Mouse (Mus musculus): ENCODE measurements around the gene Cnot10. TPM values are rescaled to one million over a fixed set of nuclear protein-coding genes. Genes with fewer than 3 reads are reported as not detected.

The Cnot10 gene
- polyA plus RNA-seq, 1 experiment from 2014 or later: 60.7 TPM

- WGBS: 88% methylated on average over 9 of the region's 9 CpGs
- DNase-seq (ENCODE audit: low spot score) (peak; percentile 6), ATAC-seq (ENCODE audit: low FRiP score) (no peak)
- no peak overlapping the region for H3K4me2 ChIP-seq (replicated peaks; ENCODE audit: low read depth, low read length)
- H3K4me3 ChIP-seq (ENCODE audit: low read depth, low read length): no peak overlapping the region
- H3K27me3 ChIP-seq (ENCODE audit: control insufficient read depth, insufficient read depth, low read length): no peaks in the 10 kb centered on the region
- H3K9ac ChIP-seq (ENCODE audit: low read depth, low read length): no peak overlapping the region
- H3K9me3 ChIP-seq (ENCODE audit: control insufficient read depth, low read length): no peaks in the 10 kb centered on the region
- no peak overlapping the region for H3K27ac ChIP-seq (ENCODE audit: low read depth, low read length)
- peaks cover 9% of the 10 kb centered on the region; the same call in 1 of the 2 replicates for H3K36me3 ChIP-seq (ENCODE audit: control insufficient read depth, insufficient read depth, low read length)
- no peaks in the 10 kb centered on the region for H3K4me1 ChIP-seq (replicated peaks; ENCODE audit: control insufficient read depth, insufficient read depth, low read length)
Measured at GRCm38 (mm10) chr9:114614176-114614953, 25.6 kb downstream of the Cnot10 start.

- ATAC-seq (ENCODE audit: low FRiP score): no peak
- Histone ChIP-seq H3K4me2 (replicated peaks; ENCODE audit: low read depth, low read length) (no peak overlapping the region), H3K4me1 (replicated peaks; ENCODE audit: control insufficient read depth, insufficient read depth, low read length) (no peaks in the 10 kb centered on the region), H3K9me3 (ENCODE audit: control insufficient read depth, low read length) (no peaks in the 10 kb centered on the region), H3K36me3 (ENCODE audit: control insufficient read depth, insufficient read depth, low read length) (peaks cover 11% of the 10 kb centered on the region; the same call in 1 of the 2 replicates), H3K4me3 (ENCODE audit: low read depth, low read length) (no peak overlapping the region), H3K9ac (ENCODE audit: low read depth, low read length) (no peak overlapping the region), H3K27me3 (ENCODE audit: control insufficient read depth, insufficient read depth, low read length) (no peaks in the 10 kb centered on the region), H3K27ac (ENCODE audit: low read depth, low read length) (no peak overlapping the region)
- WGBS: 99% methylated on average over 4 of the region's 4 CpGs
- no peak for DNase-seq (ENCODE audit: low spot score)
Measured at GRCm38 (mm10) chr9:114613026-114613425, 27.0 kb downstream of the Cnot10 start.

DNA sequence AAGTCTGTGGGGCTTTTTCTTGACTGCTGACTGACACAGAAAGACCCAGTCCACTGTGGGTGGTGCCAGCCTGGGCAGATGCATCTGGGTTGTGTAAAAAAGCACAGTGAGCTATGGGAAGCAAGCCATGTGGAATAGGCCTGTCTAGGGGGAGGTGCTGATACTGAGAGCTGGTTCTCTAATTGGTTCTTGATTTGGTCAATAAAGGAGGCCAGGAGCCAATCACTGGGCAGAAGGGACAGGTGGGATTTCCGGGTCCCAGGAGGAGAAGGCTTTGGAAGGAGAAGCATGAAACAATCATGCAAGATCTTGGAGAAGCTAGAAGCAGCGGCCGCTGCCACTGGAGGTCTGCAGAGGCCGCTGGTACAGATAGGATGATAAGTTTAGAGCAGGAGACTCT is 27.4 kb downstream of the Cnot10 start:
- H3K4me3 ChIP-seq (ENCODE audit: low read depth, low read length): no peak overlapping the region
- no peaks in the 10 kb centered on the region for H3K4me1 ChIP-seq (replicated peaks; ENCODE audit: control insufficient read depth, insufficient read depth, low read length)
- no peaks in the 10 kb centered on the region for H3K9me3 ChIP-seq (ENCODE audit: control insufficient read depth, low read length)
- H3K9ac ChIP-seq (ENCODE audit: low read depth, low read length): no peak overlapping the region
- peaks cover 9% of the 10 kb centered on the region; the same call in 1 of the 2 replicates for H3K36me3 ChIP-seq (ENCODE audit: control insufficient read depth, insufficient read depth, low read length)
- no peak for DNase-seq (ENCODE audit: low spot score)
- 89% methylated on average over 4 of the region's 4 CpGs for WGBS
- H3K27me3 ChIP-seq (ENCODE audit: control insufficient read depth, insufficient read depth, low read length): no peaks in the 10 kb centered on the region
- no peak overlapping the region for H3K27ac ChIP-seq (ENCODE audit: low read depth, low read length)
- no peak overlapping the region for H3K4me2 ChIP-seq (replicated peaks; ENCODE audit: low read depth, low read length)
- no peak for ATAC-seq (ENCODE audit: low FRiP score)

GRCm38 (mm10) chr9:114610266-114610665 is 29.7 kb downstream of the Cnot10 start:
- peaks cover 11% of the 10 kb centered on the region; the same call in 1 of the 2 replicates for H3K36me3 ChIP-seq (ENCODE audit: control insufficient read depth, insufficient read depth, low read length)
- H3K27ac ChIP-seq (ENCODE audit: low read depth, low read length): no peak overlapping the region
- no peaks in the 10 kb centered on the region for H3K27me3 ChIP-seq (ENCODE audit: control insufficient read depth, insufficient read depth, low read length)
- DNase-seq (ENCODE audit: low spot score) (no peak), ATAC-seq (ENCODE audit: low FRiP score) (no peak)
- H3K4me2 ChIP-seq (replicated peaks; ENCODE audit: low read depth, low read length): no peak overlapping the region
- WGBS: 93% methylated on average over 3 of the region's 3 CpGs
- H3K4me3 ChIP-seq (ENCODE audit: low read depth, low read length): no peak overlapping the region
- H3K9ac ChIP-seq (ENCODE audit: low read depth, low read length): no peak overlapping the region
- no peaks in the 10 kb centered on the region for H3K4me1 ChIP-seq (replicated peaks; ENCODE audit: control insufficient read depth, insufficient read depth, low read length)
- H3K9me3 ChIP-seq (ENCODE audit: control insufficient read depth, low read length): no peaks in the 10 kb centered on the region

DNA sequence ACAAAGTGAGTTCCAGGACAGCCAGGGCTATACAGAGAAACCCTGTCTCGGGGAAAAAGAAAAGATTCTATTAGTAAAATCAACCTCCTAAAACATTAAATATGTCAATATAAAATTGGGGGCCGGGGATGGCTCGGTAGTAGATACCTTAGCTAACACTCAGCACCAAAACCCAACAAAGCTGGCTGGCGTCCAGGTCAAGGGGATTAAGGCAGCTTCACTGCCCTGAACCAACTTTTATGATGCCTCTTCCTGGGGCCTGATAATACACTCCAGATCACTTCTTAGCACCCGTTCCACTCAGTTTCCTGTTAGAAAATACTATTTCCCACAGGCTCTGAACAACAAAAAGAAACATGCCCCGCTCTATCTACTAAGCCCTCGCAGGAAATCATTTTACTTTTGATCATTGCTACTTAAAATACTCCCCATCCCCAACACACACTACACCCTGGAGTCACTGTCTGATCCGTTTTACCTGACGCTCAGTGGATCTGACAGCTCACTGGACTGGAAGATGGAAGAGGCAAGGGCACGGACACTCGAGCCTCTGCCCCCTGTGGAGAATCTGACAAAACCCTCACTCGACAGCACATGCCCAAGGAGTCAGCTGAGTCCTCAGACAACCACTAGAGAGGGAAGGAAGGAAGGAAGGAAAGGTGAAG is 36.0 kb downstream of the Cnot10 start:
- H3K4me2 ChIP-seq (replicated peaks; ENCODE audit: low read depth, low read length): no peak overlapping the region
- no peaks in the 10 kb centered on the region for H3K9me3 ChIP-seq (ENCODE audit: control insufficient read depth, low read length)
- no peaks in the 10 kb centered on the region for H3K27me3 ChIP-seq (ENCODE audit: control insufficient read depth, insufficient read depth, low read length)
- H3K27ac ChIP-seq (ENCODE audit: low read depth, low read length): no peak overlapping the region
- H3K4me1 ChIP-seq (replicated peaks; ENCODE audit: control insufficient read depth, insufficient read depth, low read length): no peaks in the 10 kb centered on the region
- H3K4me3 ChIP-seq (ENCODE audit: low read depth, low read length): no peak overlapping the region
- peak; percentile 10 for DNase-seq (ENCODE audit: low spot score)
- WGBS: 60% methylated on average over 12 of the region's 12 CpGs
- no peak for ATAC-seq (ENCODE audit: low FRiP score)
- H3K36me3 ChIP-seq (ENCODE audit: control insufficient read depth, insufficient read depth, low read length): peaks cover 10% of the 10 kb centered on the region; the same call in 1 of the 2 replicates
- H3K9ac ChIP-seq (ENCODE audit: low read depth, low read length): no peak overlapping the region

DNA sequence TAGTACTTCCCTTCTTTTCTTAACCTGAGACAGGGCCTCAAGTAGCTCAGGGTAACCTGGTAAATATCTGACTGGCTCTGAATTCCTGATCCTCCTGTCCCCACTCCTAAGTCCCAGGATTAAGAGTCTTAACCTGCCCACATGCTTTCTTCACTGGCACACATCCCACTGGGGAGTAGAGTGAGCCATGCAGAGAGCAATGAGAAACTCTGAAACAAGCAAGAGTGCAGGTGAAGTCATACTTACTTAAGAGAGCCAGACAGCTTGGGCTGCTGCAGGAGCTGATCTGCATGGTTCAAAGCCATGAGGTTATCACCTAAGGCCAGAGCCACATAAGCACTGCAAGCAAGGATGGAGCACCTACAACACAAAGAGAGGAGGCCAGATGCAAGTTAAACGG is 38.9 kb downstream of the Cnot10 start:
- no peaks in the 10 kb centered on the region for H3K9me3 ChIP-seq (ENCODE audit: control insufficient read depth, low read length)
- 0 out of 2 replicates have a peak, but pooled peaks cover 6% of the 10 kb centered on the region for H3K36me3 ChIP-seq (ENCODE audit: control insufficient read depth, insufficient read depth, low read length)
- ATAC-seq (ENCODE audit: low FRiP score) (no peak), DNase-seq (ENCODE audit: low spot score) (no peak)
- H3K4me1 ChIP-seq (replicated peaks; ENCODE audit: control insufficient read depth, insufficient read depth, low read length): no peaks in the 10 kb centered on the region
- no peaks in the 10 kb centered on the region for H3K27me3 ChIP-seq (ENCODE audit: control insufficient read depth, insufficient read depth, low read length)
- H3K27ac ChIP-seq (ENCODE audit: low read depth, low read length): no peak overlapping the region
- 72% methylated on average over 1 of the region's 1 CpGs for WGBS
- no peak overlapping the region for H3K4me2 ChIP-seq (replicated peaks; ENCODE audit: low read depth, low read length)
- no peak overlapping the region for H3K4me3 ChIP-seq (ENCODE audit: low read depth, low read length)
- no peak overlapping the region for H3K9ac ChIP-seq (ENCODE audit: low read depth, low read length)

GRCm38 (mm10) chr9:114585017-114585345 is 55.0 kb downstream of the Cnot10 start:
- peaks cover 2% of the 10 kb centered on the region; the same call in 1 of the 2 replicates for H3K4me1 ChIP-seq (replicated peaks; ENCODE audit: control insufficient read depth, insufficient read depth, low read length)
- 34% methylated on average over 5 of the region's 5 CpGs for WGBS
- no peak overlapping the region for H3K4me2 ChIP-seq (replicated peaks; ENCODE audit: low read depth, low read length)
- no peak overlapping the region for H3K27ac ChIP-seq (ENCODE audit: low read depth, low read length)
- no peaks in the 10 kb centered on the region for H3K36me3 ChIP-seq (ENCODE audit: control insufficient read depth, insufficient read depth, low read length)
- no peaks in the 10 kb centered on the region for H3K9me3 ChIP-seq (ENCODE audit: control insufficient read depth, low read length)
- H3K27me3 ChIP-seq (ENCODE audit: control insufficient read depth, insufficient read depth, low read length): no peaks in the 10 kb centered on the region
- no peak overlapping the region for H3K9ac ChIP-seq (ENCODE audit: low read depth, low read length)
- ATAC-seq (ENCODE audit: low FRiP score): no peak
- no peak overlapping the region for H3K4me3 ChIP-seq (ENCODE audit: low read depth, low read length)
- peak; percentile 25 for DNase-seq (ENCODE audit: low spot score)

DNA sequence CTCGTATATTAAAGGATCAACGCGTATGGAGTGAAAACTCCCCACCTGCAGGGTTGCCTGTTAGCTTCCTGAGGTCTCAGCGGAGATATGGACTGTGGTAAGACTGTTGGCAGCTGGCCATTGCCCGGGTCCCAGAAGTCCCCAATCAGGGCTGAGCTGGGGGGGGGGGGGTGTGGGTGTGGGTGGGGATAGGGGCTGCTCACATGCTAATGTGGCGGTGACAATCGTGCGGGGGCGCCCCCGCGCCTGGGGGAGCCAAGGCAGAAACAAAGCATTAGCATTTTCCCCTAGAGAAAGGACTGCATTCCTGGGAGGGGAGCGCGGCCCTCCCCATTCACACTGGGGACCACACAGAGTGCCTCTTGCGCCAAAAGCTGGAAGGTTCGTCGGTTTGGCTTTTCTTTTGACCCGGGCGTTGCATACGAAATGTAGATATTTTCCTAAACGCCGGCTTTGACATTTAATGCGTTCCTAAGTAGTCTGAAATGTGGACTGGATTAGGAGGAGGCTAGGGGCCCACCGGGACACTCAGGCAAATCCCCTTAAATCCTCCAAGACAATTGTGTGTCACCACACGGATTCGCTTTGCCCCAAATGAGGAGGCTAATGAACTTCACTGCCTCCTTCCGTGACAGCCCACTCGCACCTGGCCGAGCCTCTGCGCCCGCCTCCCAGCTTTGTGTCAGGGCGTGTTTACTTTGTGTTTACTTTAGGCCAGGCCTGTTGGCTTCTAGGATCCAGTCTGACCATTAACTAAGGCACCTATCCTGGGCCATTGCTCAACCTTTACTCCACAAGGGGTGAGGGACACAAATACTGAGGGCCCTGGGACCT is 55.6 kb downstream of the Cnot10 start:
- H3K27ac ChIP-seq (ENCODE audit: low read depth, low read length): peak overlapping the region; percentile 56; the same call in 1 of the 2 replicates
- ATAC-seq (ENCODE audit: low FRiP score) (peak; percentile 93), DNase-seq (ENCODE audit: low spot score) (peak; percentile 62)
- WGBS: 3% methylated on average over 31 of the region's 31 CpGs
- H3K9ac ChIP-seq (ENCODE audit: low read depth, low read length): 0 out of 2 replicates have a peak overlapping the region, but pooled peaks have one; percentile 11
- H3K27me3 ChIP-seq (ENCODE audit: control insufficient read depth, insufficient read depth, low read length): no peaks in the 10 kb centered on the region
- H3K4me3 ChIP-seq (ENCODE audit: low read depth, low read length): peak overlapping the region; percentile 27
- peak overlapping the region; percentile 58 for H3K4me2 ChIP-seq (replicated peaks; ENCODE audit: low read depth, low read length)
- H3K36me3 ChIP-seq (ENCODE audit: control insufficient read depth, insufficient read depth, low read length): no peaks in the 10 kb centered on the region
- H3K9me3 ChIP-seq (ENCODE audit: control insufficient read depth, low read length): no peaks in the 10 kb centered on the region
- H3K4me1 ChIP-seq (replicated peaks; ENCODE audit: control insufficient read depth, insufficient read depth, low read length): peaks cover 2% of the 10 kb centered on the region; the same call in 1 of the 2 replicates
